Mouse (Mus musculus): Measurements from ENCODE around the gene Ccdc80.

Ccdc80 gene

DNA sequence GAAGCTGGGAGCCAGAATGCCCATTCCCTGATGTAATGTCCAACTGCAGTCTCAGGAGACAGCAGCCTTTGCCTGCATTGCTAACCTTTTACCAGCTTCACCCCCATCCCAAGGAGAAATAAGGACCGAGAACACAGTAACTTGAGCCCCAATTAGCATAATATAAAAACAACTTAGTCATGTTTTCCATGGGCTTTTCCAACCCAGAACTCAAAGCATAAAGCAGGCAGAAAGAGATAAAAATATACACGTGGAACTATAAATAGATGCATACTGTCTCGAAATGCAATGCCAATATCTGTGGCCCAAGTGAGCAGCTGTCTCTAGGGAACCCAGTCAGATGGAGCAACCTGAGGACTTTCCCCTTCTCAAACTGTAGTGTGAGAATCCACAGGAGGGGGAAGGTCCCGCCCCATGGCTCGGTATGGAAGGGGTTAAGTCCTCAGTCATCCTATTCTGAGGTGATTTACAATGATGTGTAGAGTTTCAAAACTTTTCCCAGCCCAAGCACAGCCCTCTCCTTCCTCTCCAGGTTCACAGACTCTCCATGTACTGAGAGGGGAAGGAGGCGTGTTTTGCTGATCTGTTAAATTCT lies at the start of gene Ccdc80:
Ccdc80 (plus strand) TSS at position 266 of the 595 bp plus-strand sequence.
- no peak for DNase-seq (ENCODE audit: low spot score)

GRCm38 (mm10) chr16:45044844-45045243 lies 48.4 kb upstream of the Ccdc80 start:
- DNase-seq (ENCODE audit: low spot score), result no peak

- no peak for DNase-seq (ENCODE audit: low spot score)
Measured at GRCm38 (mm10) chr16:45057222-45057621, 36.0 kb upstream of the Ccdc80 start.

GRCm38 (mm10) chr16:45057922-45058321 lies 35.3 kb upstream of the Ccdc80 start:
- DNase-seq (ENCODE audit: low spot score), result no peak

GRCm38 (mm10) chr16:45061140-45061539 lies 32.1 kb upstream of the Ccdc80 start:
- no peak for DNase-seq (ENCODE audit: low spot score)

GRCm38 (mm10) chr16:45070383-45071083 lies 22.7 kb upstream of the Ccdc80 start:
- DNase-seq (ENCODE audit: low spot score), result no peak

- no peak for DNase-seq (ENCODE audit: low spot score)
Measured at GRCm38 (mm10) chr16:45071424-45071823, 21.8 kb upstream of the Ccdc80 start.

DNA sequence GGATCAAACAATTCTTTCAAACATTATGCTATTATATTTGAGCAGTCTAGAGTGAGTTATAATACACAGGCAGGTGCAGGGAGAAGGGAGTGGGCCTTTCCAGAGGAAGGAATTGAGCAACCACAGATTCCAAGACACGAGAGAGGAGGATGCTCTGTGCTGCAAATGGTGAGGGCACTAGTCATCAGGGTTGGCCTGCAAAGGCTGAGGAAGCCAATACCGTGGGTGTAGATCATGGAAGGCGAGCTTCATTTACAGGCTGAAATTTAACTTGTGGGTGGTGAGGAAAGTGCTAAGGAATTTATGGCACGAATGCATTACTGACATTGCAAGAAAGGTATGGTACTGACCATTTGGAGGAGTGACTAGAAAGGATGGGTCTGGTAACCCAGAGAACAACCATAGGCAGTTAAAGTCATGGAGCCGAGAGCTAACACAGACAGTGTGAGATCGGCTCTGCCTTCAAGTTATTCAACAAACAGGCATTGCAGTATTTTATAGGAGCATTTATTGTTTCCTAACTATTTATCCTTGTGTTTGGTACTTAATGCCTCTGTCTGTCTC lies 15.6 kb upstream of the Ccdc80 start:
- no peak for DNase-seq (ENCODE audit: low spot score)

DNA sequence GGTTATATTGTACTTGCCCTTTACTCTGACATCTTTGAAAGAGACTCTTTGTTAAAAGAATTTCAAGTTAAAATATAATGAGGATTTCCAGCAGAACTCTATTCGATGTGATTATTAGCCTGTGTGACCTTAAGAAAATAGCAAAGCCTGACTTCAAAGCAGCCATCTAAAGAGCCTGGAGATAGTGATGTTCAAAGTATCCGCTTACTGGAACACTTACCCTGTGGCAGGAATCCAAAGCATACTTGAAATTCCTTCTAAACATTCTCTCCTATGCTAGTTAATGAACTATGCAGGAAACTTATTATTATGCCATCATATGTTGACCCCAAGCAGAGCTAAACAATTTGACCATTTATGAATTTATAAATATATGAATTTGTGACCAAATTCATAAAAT lies 13.9 kb upstream of the Ccdc80 start:
- DNase-seq (ENCODE audit: low spot score), result no peak

GRCm38 (mm10) chr16:45088842-45089241 lies 4.4 kb upstream of the Ccdc80 start:
- no peak for DNase-seq (ENCODE audit: low spot score)

DNA sequence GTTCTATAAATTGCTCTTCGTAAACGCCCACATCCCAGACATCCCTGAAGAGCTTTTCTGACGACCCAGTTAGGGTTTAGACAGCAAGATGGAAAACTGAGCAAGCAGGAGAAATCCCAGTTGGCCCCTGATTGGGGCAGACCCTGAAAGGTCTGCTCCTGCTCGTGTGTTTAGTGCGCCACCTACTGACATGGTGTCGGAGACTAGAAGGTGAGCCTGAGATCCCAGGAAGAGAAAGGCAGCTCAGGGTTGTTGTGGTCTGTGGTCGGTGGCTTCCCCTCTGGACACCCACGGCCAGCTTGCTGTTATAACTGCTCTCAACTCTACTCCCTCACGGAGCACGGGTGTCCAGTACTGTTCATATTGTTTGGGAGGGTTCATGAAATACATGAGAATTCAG lies 3.2 kb upstream of the Ccdc80 start:
- no peak for DNase-seq (ENCODE audit: low spot score)

DNA sequence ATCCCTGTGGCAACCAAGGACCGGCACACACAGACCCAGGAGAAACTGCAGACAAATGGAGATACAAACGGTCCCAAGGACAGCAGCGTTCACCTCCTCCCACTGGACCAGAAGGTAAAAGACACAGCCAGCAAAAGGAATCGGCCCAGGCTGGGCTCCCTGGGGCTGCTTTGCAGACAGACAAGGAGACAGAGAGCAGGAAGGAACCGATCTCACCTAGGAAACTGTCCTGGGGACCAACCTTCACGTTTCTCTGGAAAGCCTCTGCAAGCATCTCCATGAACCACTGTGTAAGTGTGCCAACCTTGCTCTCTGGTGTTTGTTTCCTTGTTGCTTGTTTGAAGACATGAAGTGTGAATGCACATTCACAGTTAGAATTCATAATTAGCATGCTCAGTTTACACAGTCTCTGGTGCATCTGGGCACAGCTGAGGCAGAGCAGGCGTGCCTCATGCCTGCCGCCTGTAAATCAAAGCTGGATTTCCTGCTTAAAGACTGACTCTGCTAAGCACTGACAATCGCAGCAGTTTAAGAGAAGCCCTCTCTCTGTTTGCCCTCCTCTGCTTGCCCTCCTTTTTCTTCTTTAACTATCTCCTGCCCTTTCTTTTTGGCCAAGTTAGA lies 1.0 kb downstream of the Ccdc80 start:
- DNase-seq (ENCODE audit: low spot score), result no peak

DNA sequence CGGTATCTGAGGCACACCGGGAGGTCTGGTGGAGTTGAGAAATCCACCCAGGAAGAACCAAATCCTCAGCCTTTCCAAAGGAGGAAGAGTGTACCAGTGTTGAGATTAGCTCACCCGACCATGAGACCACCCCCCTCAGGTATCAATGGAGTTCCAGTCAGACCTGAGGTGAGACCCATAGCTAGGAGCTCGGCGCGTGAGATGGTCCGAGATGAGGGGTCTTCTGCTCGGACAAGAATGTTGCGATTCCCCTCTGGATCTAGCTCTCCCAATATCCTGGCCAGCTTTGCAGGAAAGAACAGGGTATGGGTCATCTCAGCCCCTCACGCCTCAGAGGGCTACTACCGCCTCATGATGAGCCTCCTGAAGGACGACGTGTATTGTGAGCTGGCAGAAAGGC lies 1.8 kb downstream of the Ccdc80 start:
- DNase-seq (ENCODE audit: low spot score), result no peak

DNA sequence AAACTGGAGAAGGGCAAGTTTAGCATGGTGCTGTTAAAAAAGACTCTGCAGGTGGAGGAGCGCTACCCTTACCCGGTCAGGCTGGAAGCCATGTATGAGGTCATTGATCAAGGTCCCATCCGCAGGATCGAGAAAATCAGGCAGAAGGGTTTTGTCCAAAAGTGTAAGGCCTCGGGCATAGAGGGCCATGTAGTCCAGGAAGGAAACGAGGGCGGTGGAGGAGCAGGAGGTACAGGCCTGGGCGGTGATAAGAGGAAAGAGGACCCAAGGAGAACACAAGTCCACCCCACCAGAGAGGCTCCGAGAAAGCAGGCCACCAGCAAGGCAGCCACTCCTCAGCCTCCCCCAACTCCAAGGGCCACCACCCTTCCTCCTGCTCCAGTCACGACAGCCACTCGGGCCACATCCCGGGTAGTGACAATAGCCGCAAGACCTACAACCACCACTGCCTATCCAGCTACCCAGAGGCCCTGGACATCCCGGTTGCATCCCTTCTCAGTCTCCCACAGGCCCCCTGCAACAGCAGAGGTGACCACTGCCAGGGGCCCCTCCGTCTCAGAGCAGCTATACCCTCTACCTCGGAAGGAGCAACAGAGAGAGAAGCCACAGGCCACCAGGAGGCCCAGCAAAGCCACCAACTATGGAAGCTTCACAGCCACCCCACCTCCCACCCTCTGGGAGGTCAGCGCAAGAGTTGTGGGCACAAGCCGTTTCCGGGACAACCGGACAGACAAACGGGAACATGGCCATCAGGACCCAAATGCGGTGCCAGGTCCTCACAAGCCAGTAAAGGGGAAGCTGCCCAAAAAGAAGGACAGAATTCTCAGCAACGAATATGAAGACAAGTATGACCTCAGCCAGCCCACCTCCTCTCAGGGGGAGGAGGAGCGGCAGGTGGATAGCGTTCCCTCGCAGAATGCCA lies 2.6 kb downstream of the Ccdc80 start:
- no peak for DNase-seq (ENCODE audit: low spot score)

- no peak for DNase-seq (ENCODE audit: low spot score)
Measured at GRCm38 (mm10) chr16:45097467-45097866, 4.3 kb downstream of the Ccdc80 start.

DNA sequence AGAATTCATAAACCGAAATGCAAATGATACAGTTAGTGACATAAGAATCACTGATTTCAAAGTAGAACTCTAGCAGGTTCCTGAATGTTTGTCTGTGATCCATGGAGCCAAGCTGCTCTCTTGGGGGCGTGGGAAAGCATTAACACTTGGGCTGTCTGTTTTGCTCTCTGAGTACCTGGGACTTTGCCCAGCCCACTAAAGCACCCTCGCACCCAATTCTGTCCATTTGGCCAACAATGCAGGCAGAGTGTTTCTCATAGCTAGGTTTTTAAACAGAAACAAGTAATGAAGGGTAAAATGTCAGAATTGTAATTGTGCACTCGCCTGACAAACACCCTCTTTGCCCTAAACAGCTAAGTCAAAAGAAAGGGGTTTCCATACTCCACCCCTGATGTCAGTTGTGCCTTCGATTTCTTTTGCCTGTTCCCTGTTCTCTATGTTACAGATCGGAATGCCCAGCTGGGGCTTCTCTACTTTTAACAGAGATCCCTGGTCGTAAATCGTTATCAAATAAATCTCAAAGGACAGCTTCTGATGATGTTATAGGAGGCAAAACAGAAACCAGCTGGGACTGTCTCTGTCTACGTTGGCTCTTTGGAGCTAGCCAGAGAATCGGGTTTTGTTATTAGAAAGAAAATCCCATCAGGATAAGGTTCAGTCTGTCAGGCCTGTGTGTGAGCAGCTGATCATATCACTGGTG lies 5.1 kb downstream of the Ccdc80 start:
- no peak for DNase-seq (ENCODE audit: low spot score)

GRCm38 (mm10) chr16:45098886-45099210 lies 5.6 kb downstream of the Ccdc80 start:
- no peak for DNase-seq (ENCODE audit: low spot score)

GRCm38 (mm10) chr16:45100892-45101291 lies 7.7 kb downstream of the Ccdc80 start:
- no peak for DNase-seq (ENCODE audit: low spot score)

DNA sequence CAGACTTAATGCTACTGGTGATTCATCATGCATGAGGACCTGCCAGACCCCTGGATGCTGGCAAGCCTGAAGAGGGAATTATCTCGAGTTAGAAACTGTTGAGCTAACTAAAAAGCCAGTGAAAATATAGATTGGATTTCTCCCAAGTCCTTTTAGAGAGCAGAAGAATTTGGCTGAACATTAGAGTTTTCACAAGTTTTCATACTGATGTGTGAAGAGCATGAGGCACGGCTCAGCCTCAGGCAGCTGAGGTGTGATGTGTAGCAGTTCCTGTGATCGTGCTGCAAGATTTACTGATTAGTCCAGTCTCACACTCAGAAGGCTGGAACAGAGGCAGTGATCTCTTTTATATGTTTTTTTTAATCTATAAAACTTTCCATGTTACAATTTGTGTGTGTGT lies 11.8 kb downstream of the Ccdc80 start:
- DNase-seq (ENCODE audit: low spot score), result no peak

- no peak for DNase-seq (ENCODE audit: low spot score)
Measured at GRCm38 (mm10) chr16:45108203-45108878, 15.1 kb downstream of the Ccdc80 start.

DNA sequence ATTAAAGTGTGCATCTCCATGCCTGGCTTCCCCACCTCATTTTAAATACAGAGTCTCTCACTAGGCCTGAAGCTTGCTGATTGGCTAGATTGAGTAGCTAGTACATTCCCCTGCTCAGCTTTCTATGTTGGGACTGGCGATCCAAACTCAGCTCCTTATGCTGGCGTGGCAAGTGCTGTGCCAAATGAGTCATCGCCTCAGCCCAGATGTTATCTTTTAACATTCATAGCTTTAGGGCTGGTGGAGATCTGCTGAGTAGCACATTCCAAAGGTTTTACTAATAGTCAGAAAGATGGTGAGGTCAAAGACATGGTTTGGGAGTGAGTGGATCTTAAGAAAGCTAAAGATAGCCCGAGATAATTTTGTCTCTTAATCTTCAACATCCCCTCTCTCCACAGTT lies 17.3 kb downstream of the Ccdc80 start:
- no peak for DNase-seq (ENCODE audit: low spot score)

Measured in urinary bladder, postnatal 10 days (tissue).